Mouse (Mus musculus) liver, adult 2 months (tissue): ENCODE measurements around the gene Arid3b. TPM values are rescaled to one million over a fixed set of nuclear protein-coding genes. Genes with fewer than 3 reads are reported as not detected.

ENCODE experiments used
- DNase-seq: peaks from one replicate; pipeline ENCODE4 v3.0.0-alpha.2; 2011; ENCODE audit warnings: low read depth, low spot score; ENCODE audit errors: extremely low read depth
- H3K27ac ChIP-seq: fragments of 200-500 bp; replicated peaks from 2 replicates; pipeline ENCODE4 v1.5.1; 2012; ENCODE audit warnings: low read depth, mild to moderate bottlenecking, control low read depth, inconsistent platforms, low read length; ENCODE audit not compliant: insufficient read depth
- H3K27me3 ChIP-seq: fragments of 200-500 bp; 2 replicates; pipeline ENCODE4 v1.6.1; 2012; ENCODE audit warnings: mild to moderate bottlenecking, moderate library complexity, low read length, inconsistent platforms; ENCODE audit not compliant: control insufficient read depth, insufficient read depth
- H3K36me3 ChIP-seq: fragments of 200-500 bp; 2 replicates; pipeline ENCODE4 v1.6.1; 2012; ENCODE audit warnings: low read length, inconsistent platforms; ENCODE audit not compliant: control insufficient read depth, insufficient read depth
- H3K4me1 ChIP-seq: fragments of 200-500 bp; 2 replicates; pipeline ENCODE4 v1.6.1; 2011; ENCODE audit warnings: low read length; ENCODE audit not compliant: control insufficient read depth, insufficient read depth
- H3K4me3 ChIP-seq: fragments of 200-500 bp; 2 replicates; pipeline ENCODE4 v1.5.1; 2011; ENCODE audit warnings: low read depth, mild to moderate bottlenecking, control low read depth, low read length, moderate library complexity; ENCODE audit not compliant: insufficient read depth
- H3K79me2 ChIP-seq: fragments of 200-500 bp; 2 replicates; pipeline ENCODE4 v1.6.1; 2012; ENCODE audit warnings: inconsistent platforms, mild to moderate bottlenecking, low read length, moderate library complexity; ENCODE audit not compliant: control insufficient read depth, insufficient read depth
- H3K9ac ChIP-seq: fragments of 200-500 bp; 2 replicates; pipeline ENCODE4 v1.6.1; 2012; ENCODE audit warnings: low read depth, mild to moderate bottlenecking, control low read depth, inconsistent platforms, low read length
- CTCF ChIP-seq: fragments of 200-500 bp; IDR thresholded peaks from 2 replicates; pipeline ENCODE4 v1.5.1; 2011; ENCODE audit warnings: low read depth, low read length, control low read depth
- POLR2A ChIP-seq: fragments of 200-500 bp; IDR thresholded peaks from 2 replicates; pipeline ENCODE4 v1.6.1; 2011; ENCODE audit warnings: low read length, control low read depth; ENCODE audit not compliant: insufficient read depth; ENCODE audit errors: extremely low read depth
- WGBS: fragments of 180-500 bp; shearing (Covaris S2); methylation state at CpG from one replicate; pipeline ENCODE4 v1.1.7; 2018; 5-methylcytosine and 5-hydroxymethylcytosine counted together
- polyA plus RNA-seq: library from polyadenylated mRNA; depleted of rRNA; stranded (reverse); fragments of >200 nt; gene quantifications from 2 replicates; pipeline ENCODE4 v1.2.3, GENCODE M21; 2012
- total RNA-seq: library from RNA; depleted of rRNA; stranded (reverse); fragments of >200 nt; gene quantifications from 2 replicates; pipeline ENCODE4 v1.2.3, GENCODE M21; 2014

Gene Arid3b
- total and polyA plus RNA-seq, 2 experiments = 0.83 to 2.8 TPM

DNA sequence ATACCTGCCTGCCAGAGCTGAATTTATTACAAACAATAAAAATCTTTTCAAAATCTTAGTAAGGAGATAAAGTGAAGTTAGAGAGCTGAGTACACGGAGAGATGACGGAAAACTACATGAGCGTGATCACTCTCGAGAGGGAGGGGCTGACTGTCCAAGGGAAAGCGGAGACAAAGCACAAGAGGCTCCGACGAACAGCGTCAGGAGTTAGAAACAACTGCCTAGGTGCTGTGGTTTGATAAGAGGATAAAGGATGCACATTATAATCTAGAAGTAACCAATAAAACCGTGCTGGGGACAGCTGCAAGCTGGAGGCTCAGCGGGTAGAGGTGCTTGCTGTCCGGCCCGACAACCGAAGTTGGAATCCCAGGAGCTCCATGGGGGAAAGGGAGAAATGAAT is 13.8 kb downstream of the Arid3b start:
- Histone ChIP-seq H3K36me3 (no peaks in the 10 kb centered on the region), H3K27me3 (no peaks in the 10 kb centered on the region), H3K4me3 (no peak overlapping the region), H3K9ac (no peak overlapping the region), H3K79me2 (peaks cover 2% of the 10 kb centered on the region; the same call in 1 of the 2 replicates), H3K27ac (no peak overlapping the region), H3K4me1 (no peaks in the 10 kb centered on the region)
- TF ChIP-seq CTCF (no peak), POLR2A (no peak)
- no peak for DNase-seq
- 90% methylated on average over 13 of the region's 13 CpGs for WGBS

DNA sequence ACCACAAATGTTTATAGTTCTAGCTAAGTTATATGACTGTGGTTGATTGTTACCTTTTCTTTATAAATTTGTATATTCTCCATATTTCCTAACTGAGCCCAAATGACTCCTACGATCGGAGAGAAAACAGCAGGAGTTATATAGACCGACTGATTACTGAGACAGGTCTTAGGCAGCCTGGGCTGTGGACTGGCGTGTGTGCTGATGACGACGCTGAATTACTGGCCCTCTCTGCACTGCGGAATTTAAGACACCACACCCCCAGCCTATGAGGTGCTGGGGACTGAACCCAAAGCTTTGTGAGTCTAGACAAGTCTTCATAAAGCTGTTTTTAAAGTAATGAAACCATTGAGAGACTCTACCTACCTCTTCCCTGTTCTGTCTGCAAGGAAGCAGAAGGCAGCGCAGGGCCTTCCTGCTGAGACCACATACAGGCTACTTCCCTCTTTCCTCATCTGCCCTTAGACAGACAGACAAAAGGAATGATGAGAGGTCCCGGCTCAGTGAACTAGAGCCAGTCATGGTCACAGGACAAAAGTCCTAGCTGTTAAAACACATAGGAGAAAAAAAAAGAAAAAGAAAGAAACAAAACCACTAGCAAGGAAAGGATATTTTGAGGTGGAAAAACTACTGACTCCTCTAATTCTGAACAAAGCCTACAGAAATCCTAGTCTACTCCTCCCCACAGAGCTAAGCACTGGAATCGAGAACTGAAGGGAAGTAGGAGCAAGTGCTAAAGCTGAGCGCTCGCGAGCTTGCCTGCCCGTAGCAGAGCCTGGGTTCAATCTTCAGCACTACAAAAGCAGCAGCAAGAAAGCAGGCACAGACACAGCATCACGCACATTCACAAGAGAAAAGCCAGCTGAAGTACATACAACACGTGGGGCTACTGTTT is 16.2 kb downstream of the Arid3b start:
- 0 out of 2 replicates have a peak, but pooled peaks cover 2% of the 10 kb centered on the region for H3K79me2 ChIP-seq
- no peak overlapping the region for H3K4me3 ChIP-seq
- no peaks in the 10 kb centered on the region for H3K36me3 ChIP-seq
- no peaks in the 10 kb centered on the region for H3K27me3 ChIP-seq
- no peaks in the 10 kb centered on the region for H3K4me1 ChIP-seq
- TF ChIP-seq POLR2A = no peak
- TF ChIP-seq CTCF = no peak
- no peak overlapping the region for H3K27ac ChIP-seq
- no peak overlapping the region for H3K9ac ChIP-seq
- 83% methylated on average over 16 of the region's 16 CpGs for WGBS
- DNase-seq = no peak

DNA sequence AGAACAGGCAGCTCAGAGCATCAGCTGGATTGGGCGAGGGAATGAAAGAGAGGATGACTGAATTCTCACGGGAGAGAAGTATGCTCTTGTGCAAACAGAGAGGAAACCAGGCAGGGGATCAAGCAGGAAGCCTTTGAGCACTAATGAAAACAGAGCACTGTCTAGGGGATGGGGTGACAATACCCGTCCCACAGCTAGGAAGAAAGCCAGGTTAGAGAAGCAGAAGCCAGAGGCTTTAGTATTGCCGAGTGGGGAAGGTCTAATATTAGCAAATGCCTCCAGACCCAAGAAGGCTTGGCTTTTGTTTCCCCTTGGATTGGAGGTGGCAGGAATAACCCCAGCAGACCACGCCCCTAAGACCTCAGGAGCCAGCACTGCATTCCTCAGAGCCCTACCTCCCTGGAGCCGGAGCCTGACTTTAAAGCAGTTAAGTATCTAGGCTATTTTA is 19.3 kb downstream of the Arid3b start:
- H3K27me3 ChIP-seq = no peaks in the 10 kb centered on the region
- WGBS = 71% methylated on average over 6 of the region's 6 CpGs
- no peaks in the 10 kb centered on the region for H3K79me2 ChIP-seq
- H3K4me3 ChIP-seq = no peak overlapping the region
- H3K9ac ChIP-seq = no peak overlapping the region
- DNase-seq = no peak
- no peaks in the 10 kb centered on the region for H3K36me3 ChIP-seq
- no peak for TF ChIP-seq POLR2A
- TF ChIP-seq CTCF = no peak
- no peak overlapping the region for H3K27ac ChIP-seq
- no peaks in the 10 kb centered on the region for H3K4me1 ChIP-seq

DNA sequence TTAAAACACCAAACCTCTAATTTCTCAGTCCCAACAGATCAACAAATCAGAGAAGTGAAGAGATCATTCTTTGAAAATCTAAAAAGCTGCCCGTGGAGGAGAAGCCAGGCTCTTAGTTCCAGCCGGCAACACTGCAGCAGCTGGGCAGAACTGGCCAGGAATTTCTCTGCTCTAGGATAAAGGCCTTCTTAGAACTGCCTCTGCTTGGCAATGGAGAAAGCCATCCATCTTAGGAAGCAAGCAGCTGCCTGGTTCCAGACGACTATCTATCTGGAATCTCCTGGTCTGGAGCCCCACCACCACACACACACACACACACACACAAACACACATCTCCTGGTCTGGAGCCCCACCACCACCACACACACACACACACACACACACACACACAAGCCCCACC is 21.7 kb downstream of the Arid3b start:
- DNase-seq = no peak
- H3K9ac ChIP-seq = no peak overlapping the region
- H3K79me2 ChIP-seq = no peaks in the 10 kb centered on the region
- H3K4me3 ChIP-seq = no peak overlapping the region
- no peaks in the 10 kb centered on the region for H3K4me1 ChIP-seq
- 77% methylated on average over 3 of the region's 3 CpGs for WGBS
- no peak for TF ChIP-seq POLR2A
- TF ChIP-seq CTCF = no peak
- no peak overlapping the region for H3K27ac ChIP-seq
- H3K36me3 ChIP-seq = no peaks in the 10 kb centered on the region
- no peaks in the 10 kb centered on the region for H3K27me3 ChIP-seq

DNA sequence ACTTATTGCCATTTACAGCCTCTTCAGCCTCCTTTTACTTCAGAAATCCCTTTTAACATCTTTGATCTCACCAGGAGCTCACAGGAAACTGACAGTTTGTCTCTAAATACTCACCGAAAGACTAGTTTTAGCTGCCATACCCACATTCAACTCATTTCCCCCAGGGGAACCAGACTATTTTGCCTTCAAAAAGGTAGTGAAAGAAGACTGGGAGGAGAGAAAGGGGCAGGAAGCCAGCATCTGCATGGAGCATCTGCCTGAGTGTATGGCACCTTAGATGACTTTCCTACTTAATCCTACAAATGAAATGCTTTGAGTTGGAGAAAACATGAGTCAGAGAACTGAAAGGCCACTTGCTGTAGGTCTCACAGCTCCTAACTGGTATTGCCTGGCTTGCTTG is 22.6 kb downstream of the Arid3b start:
- no peak for DNase-seq
- no peak overlapping the region for H3K4me3 ChIP-seq
- H3K4me1 ChIP-seq = no peaks in the 10 kb centered on the region
- H3K27me3 ChIP-seq = no peaks in the 10 kb centered on the region
- 0 out of 2 replicates have a peak, but pooled peaks cover 2% of the 10 kb centered on the region for H3K36me3 ChIP-seq
- TF ChIP-seq POLR2A (no peak), CTCF (no peak)
- no peak overlapping the region for H3K9ac ChIP-seq
- WGBS = 94% methylated on average over 1 of the region's 1 CpGs
- no peaks in the 10 kb centered on the region for H3K79me2 ChIP-seq
- H3K27ac ChIP-seq = no peak overlapping the region
